Mouse (Mus musculus): ENCODE results near the gene Olfr743. TPM values are rescaled to one million over a fixed set of nuclear protein-coding genes. Genes with fewer than 3 reads are reported as not detected.

Gene Olfr743
- polyA plus RNA-seq (2017; shearing (Covaris generic)) = under 1 TPM in 1 of 2 experiments, not detected in 1; 0.27 TPM

GRCm38 (mm10) chr14:50521539-50521938 is at the start of gene Olfr743:
TSS of gene Olfr743 (plus strand) at chr14:50521839.

GRCm38 (mm10) chr14:50472438-50472837 is 49.2 kb upstream of the Olfr743 start, which contains the start of gene Olfr741:
TSS of gene Olfr741 (plus strand) at chr14:50472738.

GRCm38 (mm10) chr14:50503300-50503699 is 18.3 kb upstream of the Olfr743 start, which contains the start of gene Olfr742:
TSS of gene Olfr742 (plus strand) at chr14:50503600.

Other genes with a start within 250 kb of the Olfr743 start
- under 1 TPM; 0.17 to 0.23 TPM for gene Olfr732, start 237.6 kb upstream of the Olfr743 start, polyA plus RNA-seq (2017; shearing (Covaris generic))
- gene Olfr733, start 220.3 kb upstream of the Olfr743 start, polyA plus RNA-seq (2017; shearing (Covaris generic)) = under 1 TPM in 1 of 2 experiments, not detected in 1; 0.22 TPM
- gene Olfr734, start 195.1 kb upstream of the Olfr743 start, polyA plus RNA-seq (2017; shearing (Covaris generic)) = under 1 TPM in 1 of 2 experiments, not detected in 1; 0.04 TPM
- not detected for gene Olfr735, start 173.0 kb upstream of the Olfr743 start, polyA plus RNA-seq (2017; shearing (Covaris generic))
- not detected for gene Tlr11, start 163.9 kb upstream of the Olfr743 start, polyA plus RNA-seq (2017; shearing (Covaris generic))
- gene Olfr736, start 140.7 kb upstream of the Olfr743 start, polyA plus RNA-seq (2017; shearing (Covaris generic)) = under 1 TPM in 1 of 2 experiments, not detected in 1; 0.12 TPM
- not detected for gene Olfr738, start 114.3 kb upstream of the Olfr743 start, polyA plus RNA-seq (2017; shearing (Covaris generic))
- not detected for gene Olfr739, start 103.2 kb upstream of the Olfr743 start, polyA plus RNA-seq (2017; shearing (Covaris generic))
- not detected for gene Olfr740, start 76.3 kb upstream of the Olfr743 start, polyA plus RNA-seq (2017; shearing (Covaris generic))
- gene Olfr741, start 49.1 kb upstream of the Olfr743 start, polyA plus RNA-seq (2017; shearing (Covaris generic)) = not detected
- gene Olfr742, start 18.2 kb upstream of the Olfr743 start, polyA plus RNA-seq (2017; shearing (Covaris generic)) = not detected
- gene Olfr744, start 93.0 kb downstream of the Olfr743 start, polyA plus RNA-seq (2017; shearing (Covaris generic)) = not detected
- gene Olfr745, start 117.5 kb downstream of the Olfr743 start, polyA plus RNA-seq (2017; shearing (Covaris generic)) = 1 to 10 TPM in 1 of 2 experiments, under 1 TPM in 1; 0.19 to 1.2 TPM
- gene Olfr746, start 125.2 kb downstream of the Olfr743 start, polyA plus RNA-seq (2017; shearing (Covaris generic)) = not detected
- gene Olfr747, start 171.4 kb downstream of the Olfr743 start, polyA plus RNA-seq (2017; shearing (Covaris generic)) = not detected
- gene Olfr748, start 185.5 kb downstream of the Olfr743 start, polyA plus RNA-seq (2017; shearing (Covaris generic)) = under 1 TPM in 1 of 2 experiments, not detected in 1; 0.71 TPM
- gene Olfr749, start 223.3 kb downstream of the Olfr743 start, polyA plus RNA-seq (2017; shearing (Covaris generic)) = not detected

Data from inflammation-experienced regulatory T-cells (primary cell).